Mouse (Mus musculus) fat pad, adult 2 months (tissue): ENCODE results near the gene Mpv17l2.

Source experiments
- DNase-seq: peaks from one replicate; pipeline ENCODE4 v3.0.0-alpha.2; 2011; ENCODE audit warnings: low read depth, low spot score; ENCODE audit errors: extremely low read depth

The Mpv17l2 gene

DNA sequence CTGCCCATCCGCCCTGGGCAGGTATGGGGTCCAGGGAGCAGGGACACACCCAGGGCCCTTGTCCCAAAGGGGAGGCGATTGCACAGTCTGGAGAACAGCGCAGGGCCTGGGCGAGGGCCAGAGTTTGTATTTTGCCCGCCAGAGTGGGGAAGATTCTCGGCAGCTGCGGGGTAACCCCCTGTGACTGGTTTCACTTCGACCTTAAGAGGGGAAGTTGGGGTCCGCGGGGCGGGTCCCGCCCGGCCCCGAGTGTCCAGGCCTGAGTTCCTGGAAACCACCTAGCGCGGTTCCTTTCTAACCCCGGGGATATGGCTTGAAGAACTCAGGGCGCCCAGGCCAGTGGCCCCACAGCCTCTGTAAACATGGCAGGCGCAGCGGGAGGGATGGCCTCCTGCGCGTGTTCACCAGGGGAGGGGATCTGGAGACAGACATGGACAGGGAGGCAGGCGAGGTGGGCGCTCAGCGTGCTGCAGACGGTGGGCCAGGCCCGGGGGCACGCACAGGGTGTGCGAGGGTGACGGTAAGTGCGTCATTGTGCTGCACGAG is 7.6 kb upstream of the Mpv17l2 start:
- no peak for DNase-seq

DNA sequence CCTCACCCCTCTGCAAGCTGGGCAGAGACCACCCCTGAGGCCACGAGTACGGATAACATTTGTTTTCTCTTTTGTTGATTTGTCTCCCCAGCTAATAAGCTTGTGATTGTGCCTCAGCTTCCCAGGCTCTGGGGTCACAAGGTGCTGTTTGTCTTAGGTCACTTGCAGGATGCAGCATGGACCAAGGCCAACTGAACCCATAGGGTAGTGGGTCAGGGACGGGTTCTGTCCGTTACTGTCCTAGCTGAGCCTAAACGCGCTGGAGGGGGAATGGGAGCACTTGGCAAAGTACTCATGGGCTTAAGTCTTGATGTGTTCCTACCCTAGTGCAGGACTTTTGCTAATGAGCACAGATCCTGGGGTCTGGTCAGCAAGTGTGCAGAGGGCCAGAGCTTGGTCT is 6.8 kb upstream of the Mpv17l2 start:
- no peak for DNase-seq

DNA sequence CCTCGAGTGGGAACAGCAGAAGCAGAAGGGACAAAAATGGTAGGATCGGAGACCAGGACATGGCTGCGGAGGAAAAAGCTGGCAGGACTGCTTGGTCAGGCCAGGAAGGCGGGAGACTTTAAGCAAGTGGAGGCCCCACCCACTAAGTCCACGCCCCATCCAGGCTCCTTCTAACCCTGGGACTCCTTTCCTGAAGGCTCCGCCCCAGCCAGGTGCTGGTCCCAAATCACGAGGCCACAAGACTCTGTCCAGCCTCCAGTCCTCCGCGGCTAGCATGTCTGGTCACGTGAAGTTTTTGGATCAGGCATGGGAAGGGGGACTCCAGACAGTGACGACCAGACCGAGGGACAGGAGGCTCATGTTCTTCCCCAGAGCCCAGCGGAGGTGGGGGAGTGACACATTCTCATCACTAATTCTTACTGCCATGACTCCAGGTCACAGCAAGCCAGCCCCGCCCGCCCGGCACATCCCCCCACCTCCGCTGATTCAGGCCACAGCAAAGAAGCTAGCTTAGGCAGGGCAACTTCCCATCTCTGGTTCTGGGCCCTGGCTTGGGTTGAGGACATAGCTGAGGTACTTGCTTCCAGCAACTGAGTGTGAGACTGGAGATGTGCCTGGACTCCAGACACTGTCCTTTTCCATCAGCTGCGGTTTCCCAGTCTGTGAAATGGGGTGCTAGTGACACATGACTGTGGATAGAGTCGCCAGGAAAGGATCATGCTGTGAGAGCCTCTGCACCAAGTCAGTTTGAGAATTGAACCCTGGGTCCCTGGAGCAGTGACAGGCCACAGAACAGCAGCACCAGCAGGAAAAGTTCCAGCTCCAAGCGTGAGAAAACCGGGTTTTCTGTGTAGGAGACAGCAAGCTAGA is 6.1 kb upstream of the Mpv17l2 start:
- no peak for DNase-seq

DNA sequence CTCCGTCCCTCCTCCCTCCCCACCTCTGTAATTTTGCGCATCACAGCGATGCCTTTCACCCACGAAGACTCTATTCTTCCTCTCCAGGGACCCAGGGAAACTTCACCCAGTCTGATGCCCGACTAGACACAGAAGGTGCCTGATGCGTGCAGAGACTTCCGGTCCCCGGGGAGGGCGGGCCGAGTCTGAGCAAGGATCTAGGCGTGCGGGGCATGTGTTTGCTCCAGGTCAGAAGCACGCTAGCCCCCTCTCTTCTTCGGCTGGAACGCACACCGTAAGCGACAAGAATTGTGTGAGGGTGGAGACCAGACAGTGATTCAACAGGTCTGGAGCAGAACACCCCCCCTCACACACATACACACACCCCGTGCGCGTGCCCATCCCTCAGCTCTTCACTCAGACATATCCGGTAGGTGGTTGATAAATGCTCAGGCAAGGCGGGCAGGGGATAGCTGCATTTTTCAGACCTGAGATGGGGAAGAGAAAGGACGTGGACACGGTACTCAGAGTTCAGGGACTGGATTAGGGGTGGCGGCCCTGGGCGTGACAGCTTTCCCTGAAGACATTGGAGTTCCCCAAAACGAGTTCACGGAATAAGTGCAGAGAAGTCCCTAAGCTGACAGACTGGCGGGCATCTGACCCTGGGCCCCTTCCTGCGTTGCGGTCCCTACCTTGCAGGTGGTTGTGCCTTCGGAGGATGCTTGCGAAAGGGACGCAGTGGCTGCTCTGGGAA is 5.3 kb upstream of the Mpv17l2 start:
- no peak for DNase-seq

DNA sequence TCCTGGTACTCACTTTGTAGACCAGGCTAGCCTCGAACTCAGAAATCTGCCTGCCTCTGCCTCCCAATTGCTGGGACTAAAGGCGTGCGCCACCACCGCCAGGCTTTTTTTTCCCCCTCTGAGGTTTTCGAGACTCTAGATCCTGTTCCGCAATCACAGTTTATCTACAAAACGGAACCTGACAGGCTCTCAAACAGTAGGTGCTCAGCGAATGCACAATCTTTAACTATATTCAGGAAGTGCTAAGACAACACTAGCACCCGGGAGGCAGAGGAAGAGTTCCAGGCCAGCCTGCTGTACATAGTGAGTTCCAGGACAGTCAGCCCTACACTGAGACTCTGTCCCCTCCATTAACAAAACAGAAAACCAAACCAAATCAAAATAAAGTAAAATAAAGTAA is 4.6 kb upstream of the Mpv17l2 start:
- DNase-seq, result no peak

DNA sequence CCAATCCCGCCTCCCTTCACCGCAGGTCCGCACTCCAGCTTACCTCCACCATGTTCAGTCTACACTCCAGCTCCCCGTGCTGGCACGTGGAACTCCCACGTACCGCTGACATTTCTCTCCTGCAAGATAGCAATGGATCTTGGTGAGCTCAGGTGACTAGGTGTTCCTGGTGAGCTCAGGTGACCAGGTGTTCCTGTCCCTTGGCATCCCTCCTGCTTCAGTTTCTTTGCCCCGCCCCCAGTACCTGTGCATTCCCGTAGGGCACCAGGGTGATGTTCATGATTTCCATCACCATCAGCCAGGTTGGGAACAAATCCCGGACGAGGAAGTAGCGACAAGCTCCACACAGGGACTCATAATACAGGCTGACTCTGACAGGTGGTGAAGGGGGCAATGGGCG is 3.9 kb upstream of the Mpv17l2 start:
- DNase-seq, result no peak

DNA sequence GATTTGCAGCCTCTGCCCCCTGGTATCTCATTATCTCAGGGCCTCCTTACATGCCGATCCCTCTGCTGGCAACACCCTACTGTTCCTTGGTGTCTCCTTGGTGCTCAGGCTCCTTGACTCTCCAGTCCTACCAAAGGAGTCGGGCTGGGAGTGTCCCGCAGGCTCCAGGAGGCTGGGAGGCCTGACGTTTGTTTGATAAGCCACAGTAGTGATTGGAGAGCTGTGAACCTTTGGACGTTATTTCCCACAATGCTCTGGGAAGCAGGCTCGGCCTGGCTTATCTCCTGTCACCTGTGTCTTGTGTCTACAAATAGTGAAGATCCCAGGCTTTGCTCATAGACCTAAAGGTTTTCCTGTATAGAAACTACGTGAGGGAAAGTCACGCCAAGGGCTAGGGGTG is 3.3 kb upstream of the Mpv17l2 start:
- DNase-seq, result no peak

DNA sequence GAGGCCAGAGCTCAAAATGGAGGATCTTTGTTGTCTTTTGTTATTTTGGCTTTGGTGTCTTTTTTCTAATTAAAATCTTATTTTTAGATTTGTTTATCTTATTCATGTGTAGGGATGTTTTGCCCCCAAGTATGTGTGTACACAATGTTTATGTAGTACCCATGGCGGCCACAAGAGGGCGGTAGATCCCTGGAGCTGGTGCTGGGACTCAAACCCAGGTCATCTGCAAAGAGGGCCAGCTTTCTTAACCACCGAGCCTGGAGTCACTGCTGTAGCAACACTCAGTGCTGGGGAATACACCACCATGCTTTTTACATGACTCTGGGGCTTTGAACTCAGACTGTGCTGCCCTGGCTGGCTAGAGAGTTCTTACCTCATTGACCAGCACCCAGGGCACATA is 2.6 kb upstream of the Mpv17l2 start:
- DNase-seq, result no peak

DNA sequence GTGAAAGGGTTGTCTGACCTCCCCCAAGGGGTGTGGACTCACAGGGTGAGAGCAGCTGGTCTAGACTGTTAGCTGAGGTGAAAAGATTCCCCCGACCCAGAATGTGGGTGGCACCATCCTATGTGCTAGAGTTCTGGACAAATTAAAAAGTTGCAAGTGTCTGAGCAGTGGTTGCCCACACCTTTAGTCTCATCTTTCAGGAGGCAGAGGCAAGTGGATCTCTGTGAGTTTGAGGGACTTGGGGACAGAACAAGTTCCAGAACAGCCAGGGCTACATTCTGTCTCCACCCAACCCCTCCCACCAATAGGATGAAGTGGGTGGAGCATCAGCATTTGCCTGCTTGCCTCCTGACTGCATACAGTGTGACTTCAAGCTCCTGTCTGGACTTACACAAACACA is 1.4 kb upstream of the Mpv17l2 start:
- DNase-seq, result no peak

DNA sequence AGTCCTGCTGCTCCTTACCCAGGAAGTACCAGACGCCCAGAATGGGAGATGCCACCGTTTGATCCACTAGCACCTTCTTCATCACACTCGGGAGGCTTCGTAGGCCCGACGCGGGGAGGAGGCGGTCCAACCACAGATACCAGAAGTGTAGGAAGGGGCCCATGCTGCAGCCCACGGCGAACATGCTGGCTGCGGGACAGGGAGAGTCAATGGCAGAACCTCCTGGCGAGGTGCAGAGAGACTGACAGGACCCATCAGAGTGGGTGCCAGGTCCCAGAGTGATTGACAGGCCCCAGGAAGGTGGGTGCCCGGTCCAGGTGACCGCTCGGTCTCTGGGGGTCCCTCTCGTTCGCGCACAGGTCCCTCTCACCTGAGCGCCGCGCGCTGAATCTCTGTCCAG is 396 bp downstream of the Mpv17l2 start:
- DNase-seq, result no peak

DNA sequence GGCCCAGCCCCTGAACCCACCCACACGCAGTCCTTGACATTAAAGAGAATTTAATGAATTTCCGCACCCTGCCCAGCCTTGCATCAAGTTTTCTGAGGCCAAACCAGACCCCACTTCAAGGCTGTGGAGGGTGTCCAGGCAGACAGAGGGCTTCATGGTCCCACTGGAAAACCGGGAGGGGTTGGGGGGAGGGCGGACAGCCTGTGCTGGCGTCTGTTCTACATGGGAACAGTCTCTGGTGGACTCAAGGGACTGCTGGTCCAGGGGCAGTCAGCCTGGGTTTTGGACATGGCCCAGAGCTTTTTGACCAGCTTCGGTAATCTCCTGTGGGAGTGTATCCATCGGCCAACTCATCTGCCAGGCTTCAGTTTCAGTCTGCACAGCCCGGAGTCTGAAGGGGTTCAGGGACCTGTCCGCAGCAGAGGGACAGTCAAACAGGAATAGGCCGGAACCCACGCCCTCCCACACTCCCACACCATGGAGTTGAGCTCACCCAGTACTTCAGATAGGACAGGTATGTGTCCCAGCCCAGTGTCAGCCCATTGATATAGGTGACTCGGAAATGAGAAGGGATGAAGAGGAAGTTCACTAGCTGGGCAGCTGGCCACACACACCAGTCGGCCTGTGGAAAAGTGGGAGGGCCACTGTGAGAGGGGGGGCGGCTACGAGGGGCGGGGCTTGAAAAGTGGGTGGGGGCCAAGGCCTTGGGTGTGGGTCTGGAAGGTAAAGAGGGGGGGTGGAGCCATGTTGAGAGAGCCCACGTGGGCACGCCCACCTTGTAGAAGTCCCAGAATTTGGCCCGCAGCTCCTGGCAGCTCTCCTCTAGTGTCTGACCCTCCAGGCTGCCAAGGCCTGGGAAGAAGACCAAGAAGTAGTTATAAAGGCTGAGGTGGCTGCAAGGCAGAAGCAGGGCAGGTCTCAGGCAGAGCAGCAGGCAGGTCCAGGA is 1.9 kb downstream of the Mpv17l2 start:
- DNase-seq, result no peak

DNA sequence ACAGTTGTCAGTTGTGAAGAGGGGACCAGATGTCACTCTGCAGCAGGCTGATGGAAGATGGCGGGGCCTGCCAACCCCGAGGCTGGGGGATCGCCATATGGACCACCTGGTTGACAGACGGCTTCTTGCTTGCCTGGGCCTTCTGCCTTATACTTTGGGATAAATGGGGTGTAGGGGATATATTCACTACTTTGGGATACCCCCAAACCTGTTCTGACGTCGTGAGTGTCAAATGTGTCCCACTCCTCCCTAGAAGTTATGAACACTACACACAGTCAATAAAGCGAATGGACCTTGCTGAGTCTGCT is 2.5 kb downstream of the Mpv17l2 start:
- no peak for DNase-seq

DNA sequence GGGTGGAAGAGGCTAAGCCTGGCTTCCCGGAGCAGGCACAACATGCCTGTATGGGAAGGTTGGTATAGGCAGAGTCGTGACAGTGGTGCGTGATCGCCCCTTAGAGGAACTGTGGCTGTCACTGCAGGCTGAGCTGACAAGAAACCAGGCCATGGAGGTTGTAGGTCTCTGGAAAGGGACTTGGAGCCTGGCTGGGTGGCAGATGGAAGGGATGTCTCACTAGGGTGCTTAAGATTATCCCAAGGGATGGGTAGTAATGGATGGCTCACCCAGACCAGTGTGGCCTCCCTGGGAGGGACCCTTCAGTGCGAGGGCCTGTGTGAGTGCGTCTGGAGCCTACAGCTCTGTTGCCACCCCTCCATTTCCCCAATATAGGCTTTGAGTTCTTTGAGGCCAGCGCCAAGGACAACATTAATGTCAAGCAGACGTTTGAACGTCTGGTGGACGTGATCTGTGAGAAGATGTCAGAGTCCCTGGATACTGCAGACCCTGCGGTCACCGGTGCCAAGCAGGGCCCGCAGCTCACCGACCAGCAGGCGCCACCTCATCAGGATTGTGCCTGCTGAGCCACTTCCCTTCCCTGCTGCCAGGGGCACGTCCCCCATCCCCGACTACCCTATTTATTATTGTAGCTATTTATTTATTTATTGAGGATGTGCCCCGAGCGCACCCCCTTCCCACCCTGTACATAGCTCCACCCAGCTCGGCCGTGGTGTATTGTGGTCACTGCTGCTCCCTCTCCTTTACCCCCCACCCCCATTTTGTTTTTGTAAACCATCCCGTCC is 3.0 kb downstream of the Mpv17l2 start:
- no peak for DNase-seq

DNA sequence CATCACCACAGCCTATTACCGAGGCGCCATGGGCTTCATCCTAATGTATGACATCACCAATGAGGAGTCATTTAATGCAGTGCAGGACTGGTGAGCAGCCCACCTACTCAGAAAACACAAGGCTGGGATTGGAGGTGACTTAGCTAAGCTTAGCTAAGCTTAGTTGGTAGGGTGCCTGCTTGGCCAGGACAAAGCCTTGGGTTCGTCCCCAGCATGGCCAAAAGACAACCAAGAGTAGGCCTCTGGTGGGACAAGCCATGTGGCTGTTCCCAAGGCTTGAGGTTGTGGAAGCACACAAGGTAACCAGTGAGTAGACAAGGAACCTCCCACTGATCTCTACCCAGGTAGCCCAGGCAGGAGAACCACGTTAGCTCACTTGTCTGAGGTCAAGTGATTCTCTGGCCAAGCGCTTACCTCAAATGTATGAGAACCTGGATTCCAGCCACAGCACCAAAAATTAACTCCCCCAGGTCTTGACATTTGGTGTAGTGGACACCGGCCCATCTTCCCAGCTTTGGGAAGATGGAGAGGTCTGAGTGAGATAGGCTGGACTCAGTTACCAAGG is 4.2 kb downstream of the Mpv17l2 start:
- DNase-seq, result no peak

DNA sequence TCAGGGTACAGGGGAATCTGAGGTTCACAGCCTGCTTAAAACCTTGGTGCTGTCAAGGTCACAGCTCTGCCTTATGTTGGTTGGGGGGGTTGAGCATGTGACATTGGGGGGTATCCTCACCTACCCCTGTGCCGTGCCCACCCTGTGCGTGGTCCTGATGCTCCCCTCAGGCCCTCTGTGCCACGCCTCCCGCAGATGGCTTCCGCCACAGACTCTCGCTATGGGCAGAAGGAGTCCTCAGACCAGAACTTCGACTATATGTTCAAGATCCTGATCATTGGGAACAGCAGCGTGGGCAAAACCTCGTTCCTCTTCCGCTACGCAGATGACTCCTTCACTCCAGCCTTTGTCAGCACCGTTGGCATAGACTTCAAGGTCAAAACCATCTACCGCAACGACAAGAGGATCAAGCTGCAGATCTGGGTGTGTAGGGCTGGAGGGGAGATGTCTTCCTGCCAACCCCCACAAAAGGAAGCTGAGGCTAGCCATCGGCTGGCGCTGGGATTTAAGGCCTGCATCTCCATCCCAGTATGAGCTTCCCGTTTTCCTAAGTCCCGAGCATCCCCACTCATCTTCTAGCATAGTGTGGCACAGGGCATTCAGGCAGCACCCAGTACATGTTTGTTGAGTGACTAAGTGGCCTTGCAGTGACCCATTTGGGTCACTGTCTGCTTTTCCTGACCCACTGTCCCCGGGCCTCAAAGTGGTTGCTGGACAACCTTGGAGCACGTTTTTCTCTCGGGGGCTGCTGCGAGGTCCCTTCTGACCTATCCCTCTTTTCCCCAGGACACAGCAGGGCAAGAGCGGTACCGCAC is 4.9 kb downstream of the Mpv17l2 start:
- no peak for DNase-seq

DNA sequence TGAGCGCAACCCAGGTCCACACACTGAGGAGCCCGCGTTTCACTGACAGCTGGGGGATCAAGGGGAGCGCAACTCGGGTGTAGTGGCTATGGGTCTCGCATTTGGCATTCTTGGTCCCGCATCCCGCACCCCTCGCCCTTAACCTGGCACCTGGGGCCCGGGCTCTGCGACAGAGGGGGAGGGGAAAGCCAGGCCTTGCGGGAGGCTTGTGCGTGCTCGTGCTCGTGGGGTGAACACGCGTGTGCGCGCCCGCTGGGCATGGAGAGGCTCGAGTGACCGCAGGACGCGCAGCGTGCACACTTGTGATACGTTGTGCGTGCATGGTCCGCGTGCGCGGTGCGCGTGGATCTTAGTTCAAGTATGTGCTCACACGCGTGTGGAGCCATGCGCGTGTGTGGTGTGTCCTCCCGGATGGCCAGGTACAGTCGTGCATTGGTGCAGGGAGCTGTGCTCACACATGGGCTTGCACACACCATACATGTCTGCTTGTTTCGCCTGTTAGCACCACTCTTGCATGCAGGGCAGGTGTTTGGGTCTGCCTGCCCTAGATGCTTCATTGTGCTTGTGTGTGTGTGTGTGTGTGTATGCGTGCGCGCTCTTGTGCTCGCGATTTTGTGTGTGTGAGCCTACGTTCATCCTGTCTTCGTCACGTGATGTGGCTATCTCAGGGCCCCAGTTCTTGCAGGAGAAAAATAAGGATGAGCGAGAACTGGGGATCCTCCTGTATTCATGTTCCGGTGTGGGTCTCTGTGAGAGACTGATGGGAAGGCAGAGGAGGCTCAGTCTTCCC is 5.7 kb downstream of the Mpv17l2 start:
- DNase-seq, result no peak

DNA sequence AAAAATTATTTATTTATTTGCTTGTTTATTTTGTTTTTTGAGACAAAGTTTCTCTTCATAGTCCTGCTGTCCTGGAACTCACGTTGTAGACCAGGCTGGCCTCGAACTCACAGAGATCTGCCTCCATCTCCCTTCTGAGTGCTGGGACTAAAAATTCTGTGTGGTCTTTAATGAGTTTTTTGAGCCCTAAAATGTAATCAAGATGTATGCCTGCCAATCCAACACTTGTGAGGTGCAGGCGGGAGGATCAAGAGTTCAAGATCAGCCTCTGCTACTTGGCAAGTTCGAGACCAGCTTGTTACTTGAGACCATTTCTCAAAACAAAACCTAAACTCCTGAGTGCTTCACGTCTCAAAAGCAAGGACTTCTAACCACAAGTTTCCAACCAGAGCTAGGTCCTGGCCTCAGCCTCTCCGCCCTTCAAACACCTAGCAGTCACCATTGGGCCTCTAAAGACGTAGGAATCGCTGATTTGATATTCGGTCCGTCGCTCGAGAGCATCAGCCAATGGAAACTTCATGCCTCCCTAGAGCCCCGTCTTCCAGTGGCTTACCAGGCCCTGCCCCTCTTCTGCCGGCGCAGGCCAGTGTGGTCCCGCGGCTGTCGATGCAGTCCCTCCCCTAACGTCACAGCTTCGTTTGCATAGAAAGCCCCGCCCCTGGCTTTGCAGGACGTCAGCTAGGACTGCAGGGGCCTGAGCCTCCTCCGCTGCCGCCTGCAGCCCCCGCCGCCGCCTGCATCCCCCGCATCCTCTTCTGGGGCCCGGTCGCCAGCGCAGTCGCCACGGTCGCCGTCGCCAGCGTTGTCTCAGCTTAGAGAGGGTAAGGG is 6.5 kb downstream of the Mpv17l2 start, which contains the start of gene Rab3a:
Gene Rab3a (plus strand): TSS at position 637 of the 828 bp plus-strand sequence.
- no peak for DNase-seq

DNA sequence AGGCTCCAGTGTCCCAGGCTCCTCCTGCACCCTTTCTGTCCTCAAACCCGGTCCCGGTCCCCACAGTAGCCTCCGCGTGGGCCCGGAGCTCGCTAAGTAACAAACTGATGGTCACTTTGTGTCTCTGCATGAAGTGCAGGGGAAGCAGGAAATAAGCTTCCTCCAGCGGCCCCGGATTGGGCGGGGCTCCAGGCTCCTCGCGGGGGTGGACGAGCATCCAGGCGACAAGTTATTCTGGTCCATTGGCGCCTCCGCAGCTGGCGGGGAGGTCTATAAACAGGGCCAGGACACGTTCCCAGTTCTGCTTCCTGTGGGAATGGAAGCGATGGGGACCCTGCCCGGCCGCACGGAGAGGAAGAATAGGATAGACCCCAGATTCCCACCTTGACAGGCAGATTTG is 7.6 kb downstream of the Mpv17l2 start:
- DNase-seq, result no peak
